Mouse (Mus musculus) left cerebral cortex, adult 8-10 months (tissue): ENCODE data around the gene Slfn8. TPM values are rescaled to one million over a fixed set of nuclear protein-coding genes. Genes with fewer than 3 reads are reported as not detected.
"Not testable (repeated sequence)": the region's sequence is repeated elsewhere in the genome, so short reads cannot be mapped to it uniquely, and the experiment has no call there.

ENCODE experiments used
- DNase-seq, 2 experiments: peaks; one replicate each; pipeline ENCODE4 v3.0.0; 2022; ENCODE audit warnings: low spot score in 2 of 2
- microRNA-seq, 2 experiments: library from miRNA; unstranded; fragments of <30 nt; microRNA quantifications; one replicate each; pipeline ENCODE4 v1.2.0; 2022
- total RNA-seq, 4 experiments: library from RNA; stranded (reverse); gene quantifications; 2 replicates each; pipeline ENCODE4 v1.2.4; 2022

Gene Slfn8
- total RNA-seq, 4 experiments from 2014 or later, result 0.74 to 2.0 (median 1.1) TPM

DNA sequence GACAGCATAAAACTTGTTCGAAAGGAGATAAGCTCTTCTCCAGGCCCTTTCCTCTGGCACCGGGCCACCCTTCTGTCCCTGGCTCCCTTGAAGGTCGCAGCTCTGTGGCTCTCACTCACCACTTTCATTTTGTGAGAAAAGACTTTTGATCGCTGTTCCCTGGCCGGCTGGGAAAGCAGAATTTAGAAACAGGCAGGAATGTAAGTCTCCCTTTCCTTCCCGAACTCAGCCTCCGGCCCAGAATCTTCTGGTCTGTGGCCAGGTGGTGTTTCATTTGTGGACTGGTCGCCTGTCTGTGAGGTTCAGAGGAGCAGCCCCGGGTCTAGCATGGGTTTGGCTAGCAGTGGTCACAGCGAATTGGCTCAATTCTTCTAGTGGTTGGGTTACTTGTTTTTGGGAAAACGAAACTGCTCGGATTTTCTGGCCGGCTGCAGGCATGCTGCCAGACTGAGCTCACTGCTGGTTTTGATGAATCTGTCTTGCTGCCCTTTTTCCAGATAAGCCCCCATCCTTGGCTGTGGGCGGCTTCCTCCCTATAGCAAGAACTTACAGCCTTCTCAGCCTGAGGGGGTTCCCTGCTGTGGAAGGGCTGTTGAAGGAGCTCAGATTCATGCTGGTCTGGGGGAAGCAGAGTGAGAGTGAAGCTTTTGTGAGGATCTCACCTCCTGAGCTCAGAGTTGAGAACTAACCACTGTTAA is 29.0 kb downstream of the Slfn8 start, which contains the start of gene Slfn9:
Gene Slfn9, minus strand, starts transcription at position 362 of the 698 bp plus-strand sequence.
- peak; percentile 6 for DNase-seq

DNA sequence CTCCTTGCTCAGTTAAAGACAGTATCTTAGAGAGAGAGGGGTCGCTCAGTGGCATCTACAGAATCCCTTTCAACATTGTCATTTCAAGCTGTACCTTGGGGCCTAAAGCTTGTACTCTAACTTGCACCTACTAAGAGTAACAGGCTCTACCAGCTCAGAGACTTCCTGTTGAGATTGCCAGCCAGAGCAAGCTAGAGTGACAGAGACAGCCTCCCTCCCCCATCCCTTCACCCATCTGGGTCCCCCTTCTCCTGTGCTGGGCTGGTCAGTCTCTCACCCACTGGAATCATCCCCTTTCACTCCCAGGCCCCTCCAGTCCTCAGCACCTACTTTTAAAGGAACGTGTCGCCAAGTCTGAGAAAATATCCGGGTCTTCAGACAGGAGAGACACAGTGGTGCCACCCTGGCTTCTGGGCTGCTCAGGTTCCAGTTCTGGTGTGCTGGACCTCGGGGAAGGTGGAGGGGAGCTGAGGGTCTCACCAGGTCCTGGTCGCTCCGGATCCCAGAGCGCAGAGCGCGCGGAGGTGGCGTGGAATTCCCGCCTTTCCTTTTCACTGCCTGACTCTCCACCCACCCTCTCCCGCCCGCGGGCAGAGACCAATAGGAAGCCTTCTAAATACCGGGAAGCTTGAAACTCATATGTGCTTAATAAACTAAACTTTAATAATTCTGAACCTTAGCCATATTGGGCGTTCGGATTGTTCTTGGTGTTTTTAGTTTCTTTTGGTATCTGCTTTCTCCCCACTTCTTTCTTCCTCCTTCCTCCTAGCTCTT is 29.8 kb downstream of the Slfn8 start:
- not testable (repeated sequence) for DNase-seq

DNA sequence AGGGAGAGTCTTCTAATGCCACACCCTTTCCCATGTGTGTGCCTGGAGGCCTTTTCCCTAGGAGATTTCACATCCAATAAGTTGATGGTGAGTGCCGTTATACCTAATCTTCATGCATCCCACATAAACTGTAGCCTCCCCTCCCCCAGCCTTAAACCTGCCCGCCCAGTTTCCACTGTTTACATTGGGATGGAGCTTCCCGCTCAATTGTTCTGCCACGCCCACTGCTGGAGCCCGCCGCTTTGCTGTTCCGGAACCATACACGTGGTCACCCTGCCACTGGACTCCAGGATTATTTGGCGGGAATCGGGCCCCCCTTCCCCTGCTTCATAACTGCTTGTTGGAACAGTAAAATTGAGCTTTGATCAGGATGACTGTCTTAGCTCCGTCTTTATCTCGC is 31.3 kb downstream of the Slfn8 start:
- DNase-seq, result no peak

DNA sequence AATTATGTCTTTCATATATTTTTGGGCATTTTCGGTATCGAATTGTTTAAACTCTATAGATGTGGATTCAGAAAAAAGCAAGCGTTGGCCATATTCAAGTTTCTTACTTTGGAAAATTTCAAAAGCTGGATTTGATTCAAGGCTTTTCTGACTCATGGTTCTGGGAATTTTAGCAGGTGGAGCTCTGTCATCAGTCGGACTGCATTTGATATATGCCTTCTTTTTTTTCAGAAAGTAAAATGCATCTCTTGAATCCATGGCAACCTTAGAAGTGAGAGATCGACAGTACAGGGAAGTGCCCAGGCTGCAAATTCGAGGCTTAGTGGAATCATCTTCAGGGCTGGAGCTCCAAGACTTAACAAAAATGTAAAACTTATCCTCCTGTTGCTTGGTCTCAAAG is 33.0 kb downstream of the Slfn8 start:
- DNase-seq, result no peak

DNA sequence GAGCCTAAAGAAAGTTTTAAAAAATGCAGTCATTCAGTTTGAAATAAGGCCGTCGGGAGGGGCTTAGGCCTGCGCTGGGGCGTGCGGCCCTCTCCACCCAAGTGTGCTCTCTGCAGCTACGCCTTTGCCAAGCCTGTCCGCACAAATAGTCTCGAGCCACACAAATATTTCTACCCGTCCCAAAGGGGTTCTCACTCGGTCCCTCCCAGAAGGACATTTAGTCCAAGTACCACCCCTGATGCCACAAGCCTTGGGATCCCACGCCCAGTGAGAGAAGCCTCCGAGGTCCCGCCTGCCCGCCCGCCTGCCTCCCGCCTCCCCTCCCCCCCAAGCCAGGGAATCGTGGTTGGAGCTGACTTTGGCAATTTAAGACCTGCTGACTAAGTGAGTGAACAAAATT is 37.4 kb downstream of the Slfn8 start:
- DNase-seq, result no peak

DNA sequence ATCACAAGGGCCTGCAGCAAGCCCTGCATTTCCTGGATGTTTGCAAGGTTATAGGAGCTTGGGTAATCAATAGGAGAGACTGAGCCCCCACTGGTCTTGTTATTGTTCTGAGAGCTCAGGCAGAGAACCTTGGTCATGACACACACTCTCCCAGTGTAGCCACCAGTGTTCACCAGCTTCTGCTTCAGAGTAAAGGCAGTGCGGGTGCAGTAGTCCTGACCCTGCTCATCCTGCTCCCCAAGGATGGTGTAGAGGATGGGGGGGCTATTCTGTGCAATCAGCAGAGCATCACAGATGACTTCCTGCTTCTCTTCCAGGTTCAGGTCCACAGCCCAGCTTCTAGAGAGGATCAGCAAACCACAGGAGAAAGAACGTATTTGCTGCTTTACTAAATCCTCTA is 38.2 kb downstream of the Slfn8 start:
- not testable (repeated sequence) for DNase-seq

DNA sequence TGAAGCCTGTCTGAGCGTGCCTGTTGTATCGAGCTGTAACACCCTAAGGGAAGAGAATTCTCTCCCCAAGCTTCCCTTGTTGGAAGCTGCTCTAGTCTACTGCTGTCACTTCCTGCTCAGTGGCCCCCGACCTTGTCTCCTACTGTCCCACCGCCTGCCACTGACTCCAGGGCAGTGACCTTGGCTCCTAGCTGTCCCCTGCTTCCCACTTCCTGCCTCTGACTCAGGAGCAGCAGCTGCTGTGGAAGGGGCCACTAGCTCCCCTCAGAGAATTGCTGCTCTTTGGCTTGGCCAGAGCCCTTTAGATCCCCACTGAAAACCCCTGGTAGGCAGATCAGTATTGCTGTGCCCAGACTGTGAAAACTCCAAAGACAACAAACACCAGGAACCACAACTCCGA is 46.7 kb downstream of the Slfn8 start:
- no peak for DNase-seq

DNA sequence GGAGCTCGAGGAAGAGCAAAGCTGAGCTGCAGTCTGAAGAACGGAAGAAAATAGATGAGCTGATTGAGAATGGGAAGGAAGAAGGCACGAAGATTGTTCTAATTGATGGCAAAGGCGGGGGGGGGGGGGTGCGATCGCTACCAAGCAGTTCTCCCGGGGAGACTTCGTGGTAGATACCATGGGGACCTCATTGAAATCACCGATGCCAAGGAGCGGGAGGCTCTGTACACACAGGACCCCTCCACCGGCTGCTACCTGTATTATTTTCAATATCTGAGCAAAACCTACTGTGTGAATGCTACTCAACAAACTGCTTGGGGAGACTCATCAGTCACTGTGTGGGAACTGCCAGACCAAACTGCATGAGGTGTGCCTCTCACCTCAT is 49.0 kb downstream of the Slfn8 start:
- DNase-seq, result no peak

DNA sequence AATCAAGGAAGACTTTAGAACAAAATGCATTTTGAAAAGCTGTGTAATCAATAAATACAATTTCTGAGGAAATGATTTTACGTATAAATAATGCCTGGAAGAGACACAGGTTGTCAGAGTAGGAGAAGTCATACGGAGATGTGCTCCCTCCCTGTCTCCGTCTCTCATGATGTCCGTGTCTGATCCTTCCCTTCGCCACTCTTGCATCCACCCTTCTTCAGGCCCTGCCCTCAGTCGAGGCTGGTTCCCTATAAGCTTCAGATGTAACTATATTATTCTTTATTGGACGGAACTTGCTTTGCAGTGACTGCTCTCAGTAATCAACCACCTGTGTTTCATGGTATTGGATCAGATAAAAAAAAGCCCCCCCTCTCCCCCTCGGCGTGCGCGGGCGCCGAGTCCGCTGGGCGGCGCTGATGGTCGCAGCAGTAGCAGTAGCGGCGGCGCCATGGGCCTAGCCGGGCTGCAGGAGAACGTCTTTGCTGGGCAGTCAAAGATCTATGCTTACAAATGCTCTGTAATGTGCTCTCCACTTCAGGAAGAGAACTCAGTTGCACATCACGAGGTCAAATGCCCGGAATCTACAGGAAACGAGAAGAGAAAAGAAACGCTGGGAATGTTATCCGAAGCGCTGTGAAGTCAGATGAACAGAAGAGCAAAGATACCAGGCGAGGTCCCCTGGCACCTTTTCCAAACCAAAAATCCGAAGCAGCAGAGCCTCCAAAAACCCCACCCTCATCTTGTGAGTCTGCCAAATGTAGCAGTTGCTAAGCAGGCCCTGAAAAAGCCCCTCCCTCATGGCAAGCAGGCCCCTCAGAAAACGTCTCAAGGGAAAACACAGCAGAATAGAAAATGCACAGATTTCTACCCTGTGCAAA is 49.7 kb downstream of the Slfn8 start:
- no peak for DNase-seq

DNA sequence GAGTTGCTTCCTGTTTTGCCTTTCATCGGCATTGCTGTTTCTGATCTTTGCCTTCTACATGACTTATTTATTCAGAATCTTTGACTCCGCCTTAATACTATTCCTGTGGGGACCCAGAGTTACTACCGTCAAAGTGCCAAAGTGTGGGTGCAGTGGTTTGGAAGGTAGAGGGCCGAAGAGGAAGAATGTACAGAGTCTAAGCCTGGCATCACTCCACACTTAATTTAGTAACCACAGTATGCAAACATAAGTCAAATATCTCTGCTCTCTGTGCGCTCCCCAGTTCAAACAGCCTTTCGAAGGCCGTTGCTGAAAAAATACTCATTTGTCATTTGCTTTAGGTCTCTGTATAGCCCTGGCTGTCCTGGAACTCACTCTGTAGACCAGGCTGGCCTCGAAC is 58.4 kb downstream of the Slfn8 start:
- DNase-seq, result no peak

DNA sequence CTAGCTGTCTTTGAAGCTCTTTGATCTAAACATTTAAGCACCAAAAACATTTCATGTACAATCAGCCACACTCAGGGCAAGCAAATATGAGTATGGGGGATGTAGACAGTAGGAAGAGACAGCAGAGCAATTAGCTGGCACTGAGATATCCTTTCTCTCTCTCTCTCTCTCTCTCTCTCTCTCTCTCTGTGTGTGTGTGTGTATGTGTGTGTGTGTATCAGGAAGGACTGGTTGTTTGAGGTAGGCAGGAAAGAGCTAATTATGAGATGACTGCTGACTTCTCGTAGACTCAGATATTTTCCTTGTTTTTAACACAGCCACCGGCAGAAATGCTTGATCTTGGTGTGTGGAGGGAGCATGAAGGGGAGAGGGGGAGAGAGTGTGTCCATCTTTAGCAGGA is 58.9 kb downstream of the Slfn8 start:
- DNase-seq, result no peak

DNA sequence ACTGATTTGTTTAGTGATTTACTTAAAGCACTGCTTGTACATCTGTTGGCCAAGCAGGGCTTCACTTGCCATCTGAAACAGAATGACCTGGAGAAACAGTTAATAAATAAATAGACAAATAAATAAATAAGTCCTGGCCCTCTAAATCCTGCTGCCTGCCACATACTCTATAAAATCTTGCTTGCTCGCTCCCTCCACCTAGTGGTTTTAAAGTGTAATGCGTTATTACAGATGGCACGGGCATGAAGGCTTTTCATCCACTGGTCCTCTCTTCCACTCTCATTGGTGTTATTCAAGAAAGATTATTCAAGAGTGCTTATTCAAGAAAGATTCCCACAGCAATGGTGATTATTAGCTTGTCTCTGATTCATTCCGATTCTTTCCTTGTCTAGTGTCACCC is 61.0 kb downstream of the Slfn8 start:
- no peak for DNase-seq

DNA sequence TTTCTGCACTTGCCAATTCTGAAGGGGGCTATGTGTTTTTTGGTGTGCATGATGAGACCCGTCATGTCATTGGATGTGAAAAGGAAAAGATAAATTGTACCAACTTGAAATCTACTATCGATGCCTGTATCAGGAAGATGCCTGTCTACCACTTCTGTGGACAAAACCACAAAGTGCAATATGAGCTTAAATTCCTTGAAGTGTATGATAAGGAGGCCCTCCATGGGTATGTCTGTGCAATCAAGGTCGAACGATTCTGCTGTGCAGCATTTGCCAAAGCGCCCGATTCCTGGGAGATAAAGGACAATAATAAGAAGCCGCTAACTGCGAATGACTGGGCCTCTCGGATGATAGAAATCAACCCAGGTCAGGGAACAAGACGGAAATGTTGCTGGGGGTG is 63.7 kb downstream of the Slfn8 start:
- no peak for DNase-seq

DNA sequence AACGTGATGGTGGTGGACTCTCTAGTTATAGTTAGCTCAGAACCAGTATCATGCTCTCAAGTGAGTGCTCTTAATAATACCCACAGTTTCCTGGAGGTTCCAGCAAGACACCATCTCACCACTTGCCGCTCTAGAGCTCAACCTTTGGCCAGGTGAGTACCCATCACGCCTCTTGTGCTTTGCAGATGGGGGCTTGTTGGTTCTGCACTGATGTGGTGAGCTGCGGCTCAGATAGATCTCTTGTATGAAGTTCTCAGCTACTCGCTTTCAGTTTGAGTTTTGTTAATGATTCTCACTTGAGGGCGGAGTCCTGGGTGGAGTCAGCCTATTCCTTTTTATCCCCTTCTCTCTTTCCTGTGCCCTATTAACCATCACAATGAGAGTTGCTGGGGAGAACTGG is 66.0 kb downstream of the Slfn8 start:
- DNase-seq, result no peak

DNA sequence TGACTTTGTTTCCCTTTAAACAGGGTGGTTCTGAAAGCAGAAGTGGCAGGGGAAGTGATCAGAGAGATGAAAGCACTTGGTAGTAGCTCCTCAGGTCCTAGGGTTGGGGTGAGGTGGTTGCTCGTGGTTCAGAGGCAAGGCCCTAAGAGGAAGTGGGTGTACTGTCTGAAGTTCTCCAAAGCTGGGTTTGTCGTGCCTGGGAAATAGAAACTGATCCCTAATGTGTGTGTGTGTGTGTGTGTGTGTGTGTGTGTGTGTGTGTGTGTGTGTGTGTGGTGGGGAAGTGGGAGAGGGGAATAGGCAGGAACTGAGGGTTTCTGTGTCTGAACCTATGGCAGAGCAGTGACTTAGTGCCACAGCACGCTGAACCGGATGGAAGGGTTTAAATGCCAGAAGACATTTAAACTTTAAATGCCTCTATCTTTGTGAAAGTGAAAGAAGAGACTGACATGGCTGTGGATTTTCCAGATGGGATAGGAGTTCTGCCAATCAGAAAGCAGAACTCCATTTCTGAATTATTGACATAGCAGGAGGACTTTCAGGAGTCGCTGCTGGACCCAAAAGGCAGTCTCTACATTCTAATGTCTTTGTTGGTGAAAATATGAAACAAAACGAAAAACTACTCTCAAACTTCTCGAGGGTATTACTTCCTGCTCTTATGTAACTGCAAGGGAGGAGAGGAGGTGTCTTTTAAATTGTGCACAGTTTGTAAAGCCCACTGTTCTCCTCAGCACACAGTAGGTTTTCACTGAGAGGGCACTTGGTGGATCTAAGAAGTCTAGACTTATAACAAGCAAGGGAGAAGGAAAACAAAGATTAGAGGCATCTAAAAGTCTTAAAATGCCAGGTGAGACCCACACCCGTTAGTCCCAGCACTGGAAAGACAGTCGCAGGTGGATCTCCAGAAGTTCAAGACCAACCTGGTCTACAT is 67.7 kb downstream of the Slfn8 start:
- DNase-seq, result no peak

Small RNAs within 50 kb of the gene (microRNA-seq; reads per million reads assigned to microRNA genes)
- gene Gm27598, result 0 reads per million in 2 experiments
- gene Mir7679, result 0 reads per million in 2 experiments

Other genes starting within 250 kb of the Slfn8 start
- 10 to 100 TPM; 18.0 to 21.9 (median 20.9) TPM for gene Lig3, start 239.7 kb downstream of the Slfn8 start, total RNA-seq
- 10 to 100 TPM; 13.8 to 14.4 (median 14.3) TPM for gene Rffl, start 149.6 kb downstream of the Slfn8 start, total RNA-seq
- gene Rad51d, start 130.2 kb downstream of the Slfn8 start, total RNA-seq, result 10 to 100 TPM; 17.8 to 20.8 (median 20.4) TPM
- gene Fndc8, start 128.7 kb downstream of the Slfn8 start, total RNA-seq, result not detected
- 10 to 100 TPM; 28.0 to 40.9 (median 34.6) TPM for gene Nle1, start 112.4 kb downstream of the Slfn8 start, total RNA-seq
- 1 to 10 TPM in 3 of 4 experiments, under 1 TPM in 1; 0.75 to 3.4 (median 1.8) TPM for gene Unc45b, start 110.3 kb downstream of the Slfn8 start, total RNA-seq
- 1 to 10 TPM; 3.0 to 5.3 (median 3.4) TPM for gene Slfn5, start 69.5 kb downstream of the Slfn8 start, total RNA-seq
- under 1 TPM; 0.37 to 0.91 (median 0.62) TPM for gene Slfn9, start 29.0 kb downstream of the Slfn8 start, total RNA-seq
- 1 to 10 TPM; 1.1 to 1.7 (median 1.3) TPM for gene Slfn2, start 44.3 kb upstream of the Slfn8 start, total RNA-seq
- not detected for gene Slfn1, start 96.0 kb upstream of the Slfn8 start, total RNA-seq
- not detected for gene Slfn4, start 154.4 kb upstream of the Slfn8 start, total RNA-seq
- under 1 TPM; 0.35 to 0.59 (median 0.38) TPM for gene Slfn3, start 170.5 kb upstream of the Slfn8 start, total RNA-seq